Mouse (Mus musculus) ovary, postnatal 10 days (tissue): Measurements from ENCODE around the gene Zer1.
A peak's percentile ranks its signal among the peaks of the same experiment; 100 is the strongest.

Experiments used
- DNase-seq: peaks from one replicate; pipeline ENCODE4 v3.0.0; 2022; ENCODE audit warnings: low spot score

Gene Zer1

DNA sequence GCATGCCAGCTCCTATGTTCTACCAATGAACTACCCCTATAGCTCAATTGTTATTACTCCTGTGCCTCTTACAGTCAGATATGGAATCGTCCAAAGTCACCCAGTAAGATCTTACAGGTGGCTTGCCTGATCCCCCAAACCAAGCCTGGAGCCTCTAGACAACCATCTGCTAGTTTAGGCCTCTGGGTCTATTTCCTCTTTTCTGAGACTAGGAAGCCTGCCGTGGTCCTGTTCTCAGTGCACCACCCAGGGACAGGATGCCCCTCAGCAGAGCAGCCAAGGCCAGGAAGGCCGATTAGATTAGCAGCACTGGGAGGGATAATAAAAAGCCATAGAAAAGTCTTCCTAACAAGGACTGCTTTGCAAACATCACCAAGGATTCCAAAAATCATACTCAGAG, 74.6 kb downstream of the Zer1 start:
- DNase-seq: no peak

DNA sequence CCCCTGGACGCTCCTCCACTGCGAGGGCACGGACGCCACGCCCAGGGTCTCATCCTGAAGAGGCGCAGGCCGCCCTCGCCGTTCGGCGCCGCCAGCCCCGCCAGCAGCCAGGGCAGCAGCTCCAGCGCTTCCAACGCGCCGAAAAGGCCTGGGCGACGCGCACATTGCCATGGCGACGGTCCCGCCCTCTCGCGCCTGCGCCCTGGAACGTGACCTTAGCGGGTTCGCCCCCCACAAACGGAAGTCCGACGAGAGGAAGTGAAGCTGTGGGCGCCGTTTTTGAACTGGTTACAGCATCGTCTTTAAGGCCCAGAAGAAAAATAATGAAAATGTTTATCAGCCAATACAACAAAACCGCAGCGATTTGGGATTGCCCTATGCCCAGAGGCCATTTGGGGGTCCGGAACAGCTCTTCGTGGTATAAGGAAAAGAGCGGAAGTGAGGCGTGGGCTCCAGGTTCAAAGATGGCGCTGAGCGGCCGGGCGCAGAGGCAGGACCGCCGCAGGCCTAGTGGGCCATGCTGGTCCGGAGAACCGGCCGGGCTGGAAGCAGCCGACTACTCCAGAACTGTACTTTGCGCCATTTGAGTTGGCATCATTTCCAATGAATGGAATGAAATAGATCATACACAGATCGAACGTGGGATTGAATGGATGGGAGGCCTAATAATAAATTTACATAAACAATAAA, 75.5 kb downstream of the Zer1 start, which contains the start of gene Wdr34:
TSS of gene Wdr34 (minus strand) at position 183 of the 690 bp plus-strand sequence.
- DNase-seq: peak; percentile 99

DNA sequence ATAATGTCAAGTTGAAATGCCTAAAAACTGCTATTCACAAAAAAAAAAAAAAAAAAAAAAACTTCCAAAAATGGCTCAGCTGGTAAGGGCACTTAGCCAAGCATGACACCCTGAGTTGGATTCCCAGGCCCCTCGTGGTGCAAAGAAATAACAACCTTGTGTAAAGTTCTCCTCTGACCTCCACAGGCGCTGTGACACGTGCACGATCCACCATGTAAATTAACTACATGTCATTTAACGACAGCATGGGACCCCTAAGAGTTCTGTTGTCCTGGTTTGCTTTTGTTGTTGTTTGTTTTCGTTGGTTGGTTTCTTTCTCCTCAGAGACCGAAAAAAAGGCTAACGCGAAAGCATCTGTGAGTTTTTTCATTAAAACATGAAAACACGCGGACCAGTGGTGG, 76.3 kb downstream of the Zer1 start:
- no peak for DNase-seq
